Mouse (Mus musculus) forebrain, embryonic 14.5 days (tissue): ENCODE results near the gene Fubp1. TPM values are rescaled to one million over a fixed set of nuclear protein-coding genes. Genes with fewer than 3 reads are reported as not detected.

Experiments used
- ATAC-seq: fragments of 200-750 bp; cut with Nextera tagmentation; 2 replicates; pipeline ENCODE4 v1.8.0; 2017; ENCODE audit warnings: mild to moderate bottlenecking, moderate library complexity
- DNase-seq: peaks from one replicate; pipeline ENCODE4 v3.0.0-alpha.2; 2015; ENCODE audit warnings: low spot score
- H3K27ac ChIP-seq: fragments of 300-500 bp; sonication (generic); 2 replicates; pipeline ENCODE4 v1.5.1; 2014; ENCODE audit warnings: low read depth, mild to moderate bottlenecking, control low read depth, low read length, moderate library complexity
- H3K27me3 ChIP-seq: fragments of 300-500 bp; sonication (generic); replicated peaks from 2 replicates; pipeline ENCODE4 v1.6.1; 2014; ENCODE audit warnings: low read length, control low read depth, mixed read lengths; ENCODE audit not compliant: control insufficient read depth, insufficient read depth
- H3K36me3 ChIP-seq: fragments of 300-500 bp; sonication (generic); 2 replicates; pipeline ENCODE4 v1.6.1; 2014; ENCODE audit warnings: low read length, control low read depth; ENCODE audit not compliant: control insufficient read depth, insufficient read depth
- H3K4me1 ChIP-seq: fragments of 300-500 bp; sonication (generic); 2 replicates; pipeline ENCODE4 v1.6.1; 2014; ENCODE audit warnings: antibody characterized with exemption, low read length, control low read depth; ENCODE audit not compliant: control insufficient read depth, insufficient read depth
- H3K4me2 ChIP-seq: fragments of 300-500 bp; sonication (generic); 2 replicates; pipeline ENCODE4 v1.6.1; 2014; ENCODE audit warnings: mild to moderate bottlenecking, control low read depth, low read length
- H3K4me3 ChIP-seq: fragments of 300-500 bp; sonication (generic); 2 replicates; pipeline ENCODE4 v1.5.1; 2014; ENCODE audit warnings: low read depth, low read length, control low read depth
- H3K9ac ChIP-seq: fragments of 300-500 bp; sonication (generic); 2 replicates; pipeline ENCODE4 v1.6.1; 2014; ENCODE audit warnings: mild to moderate bottlenecking, low read length, control low read depth, moderate library complexity
- H3K9me3 ChIP-seq: fragments of 300-500 bp; sonication (generic); replicated peaks from 2 replicates; pipeline ENCODE4 v1.6.1; 2016; ENCODE audit warnings: low read length, control low read depth, mixed read lengths; ENCODE audit not compliant: control insufficient read depth
- WGBS: fragments of 180-500 bp; shearing (Covaris S2); extraction: QIAGEN DNeasy Blood & Tissue Kit; methylation state at CpG from one replicate; pipeline ENCODE4 v1.1.7; 2014; 5-methylcytosine and 5-hydroxymethylcytosine counted together
- polyA plus RNA-seq: library from polyadenylated mRNA; unstranded; fragments of >200 nt; fragmentation: Nextera tagmentation; extraction: Ambion mirVana; gene quantifications from 2 replicates; pipeline ENCODE4 v1.2.1, GENCODE M21; 2014

The Fubp1 gene
- polyA plus RNA-seq, 1 experiment from 2014 or later = 293 TPM

DNA sequence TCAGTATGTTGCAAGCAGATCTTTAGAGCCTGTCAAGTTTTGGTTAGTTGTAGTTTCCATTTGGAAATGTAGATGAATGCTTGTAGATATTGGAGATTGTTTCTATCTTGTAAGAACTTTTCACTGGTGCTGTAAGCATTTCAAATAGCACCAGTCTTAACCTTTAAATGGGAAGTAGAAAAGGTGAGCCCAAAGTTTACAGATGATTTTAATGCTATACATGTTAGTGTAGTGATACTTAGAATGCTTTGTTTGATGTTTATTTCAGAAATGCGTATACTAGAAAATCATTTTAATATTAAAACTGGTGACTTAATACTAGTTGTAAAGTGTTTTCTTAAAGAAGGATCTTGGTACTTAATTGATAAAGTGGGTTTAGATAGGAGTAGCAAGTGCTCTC is 25.6 kb downstream of the Fubp1 start:
- ATAC-seq (no peak), DNase-seq (no peak)
- Histone ChIP-seq H3K4me3 (no peak overlapping the region), H3K27me3 (no peaks in the 10 kb centered on the region), H3K4me1 (no peaks in the 10 kb centered on the region), H3K36me3 (peaks cover 55% of the 10 kb centered on the region), H3K9me3 (no peaks in the 10 kb centered on the region), H3K9ac (no peak overlapping the region), H3K4me2 (no peak overlapping the region), H3K27ac (no peak overlapping the region)
- 93% methylated on average over 1 of the region's 1 CpGs for WGBS

GRCm38 (mm10) chr3:152238836-152239235 is 28.6 kb downstream of the Fubp1 start:
- no peak overlapping the region for H3K4me3 ChIP-seq
- H3K9ac ChIP-seq = no peak overlapping the region
- peak; percentile 18 for DNase-seq
- H3K36me3 ChIP-seq = peaks cover 36% of the 10 kb centered on the region
- H3K4me2 ChIP-seq = no peak overlapping the region
- no peaks in the 10 kb centered on the region for H3K27me3 ChIP-seq
- H3K27ac ChIP-seq = no peak overlapping the region
- no peaks in the 10 kb centered on the region for H3K4me1 ChIP-seq
- WGBS = 70% methylated on average over 2 of the region's 2 CpGs
- H3K9me3 ChIP-seq = no peaks in the 10 kb centered on the region
- no peak for ATAC-seq

DNA sequence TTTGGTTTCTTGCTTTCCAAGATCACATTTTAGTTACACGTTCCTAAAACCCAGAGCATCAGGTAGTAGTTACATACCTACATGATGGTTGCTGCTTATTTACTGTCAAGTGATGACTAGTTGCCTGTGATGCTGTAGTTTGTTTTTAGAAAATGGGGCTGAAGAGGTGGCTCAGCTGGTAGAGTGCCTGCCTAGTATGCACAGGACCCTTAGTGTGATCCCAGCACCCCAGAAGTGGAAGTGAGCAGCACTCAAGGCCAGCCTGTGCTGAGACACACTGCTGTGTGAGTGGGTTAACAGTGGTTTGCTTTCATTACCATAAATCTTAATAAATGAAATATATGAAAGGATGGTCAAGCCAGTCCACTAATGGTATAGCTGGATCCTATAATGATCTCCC is 29.4 kb downstream of the Fubp1 start:
- no peak for ATAC-seq
- Histone ChIP-seq H3K4me2 (no peak overlapping the region), H3K9me3 (no peaks in the 10 kb centered on the region)

GRCm38 (mm10) chr3:152241098-152241497 is 30.9 kb downstream of the Fubp1 start:
- H3K27ac ChIP-seq = no peak overlapping the region
- ATAC-seq (no peak), DNase-seq (no peak)
- no peaks in the 10 kb centered on the region for H3K9me3 ChIP-seq
- no peaks in the 10 kb centered on the region for H3K27me3 ChIP-seq
- no peak overlapping the region for H3K9ac ChIP-seq
- 91% methylated on average over 3 of the region's 3 CpGs for WGBS
- no peak overlapping the region for H3K4me3 ChIP-seq
- H3K4me1 ChIP-seq = no peaks in the 10 kb centered on the region
- peaks cover 22% of the 10 kb centered on the region for H3K36me3 ChIP-seq
- no peak overlapping the region for H3K4me2 ChIP-seq

More for the DNA sequence above, 29.4 kb downstream of the Fubp1 start:
- no peaks in the 10 kb centered on the region for H3K4me1 ChIP-seq
- no peak overlapping the region for H3K27ac ChIP-seq
- DNase-seq = no peak
- no peak overlapping the region for H3K9ac ChIP-seq
- no peaks in the 10 kb centered on the region for H3K27me3 ChIP-seq
- 97% methylated on average over 1 of the region's 1 CpGs for WGBS
- peaks cover 30% of the 10 kb centered on the region for H3K36me3 ChIP-seq
- no peak overlapping the region for H3K4me3 ChIP-seq

GRCm38 (mm10) chr3:152243304-152243703 is 33.1 kb downstream of the Fubp1 start:
- no peak for ATAC-seq
- H3K27me3 ChIP-seq = no peaks in the 10 kb centered on the region
- DNase-seq = no peak
- no peak overlapping the region for H3K4me3 ChIP-seq
- WGBS = 80% methylated on average over 4 of the region's 4 CpGs
- H3K4me2 ChIP-seq = no peak overlapping the region
- H3K27ac ChIP-seq = no peak overlapping the region
- H3K36me3 ChIP-seq = peaks cover 12% of the 10 kb centered on the region
- H3K9me3 ChIP-seq = no peaks in the 10 kb centered on the region
- no peak overlapping the region for H3K9ac ChIP-seq
- H3K4me1 ChIP-seq = no peaks in the 10 kb centered on the region

DNA sequence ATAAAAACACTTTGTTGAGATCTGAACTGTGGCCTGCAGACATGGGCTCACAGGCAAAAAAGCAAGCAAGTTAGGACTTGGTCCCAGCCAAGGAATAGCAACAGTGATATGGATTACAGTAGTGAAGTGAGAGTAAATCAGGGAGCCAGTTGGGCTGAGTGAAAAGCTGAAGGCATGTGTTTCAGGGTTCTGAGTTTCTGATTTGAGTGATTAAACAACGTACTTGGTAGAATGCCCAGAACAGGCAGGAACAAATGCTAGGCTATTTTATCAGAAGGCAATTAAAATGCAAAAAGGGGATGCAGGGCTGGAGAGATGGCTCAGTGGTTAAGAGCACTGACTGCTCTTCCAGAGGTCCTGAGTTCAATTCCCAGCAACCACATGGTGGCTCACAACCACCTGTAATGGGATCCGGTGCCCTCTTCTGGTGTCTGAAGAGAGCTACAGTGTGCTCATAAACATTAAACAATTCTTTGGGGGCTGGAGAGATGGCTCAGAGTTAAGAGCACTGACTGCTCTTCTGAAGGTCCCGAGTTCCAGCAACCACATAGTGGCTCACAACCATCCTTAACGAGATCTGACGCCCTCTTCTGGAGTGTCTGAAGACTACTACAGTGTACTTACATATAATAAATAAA is 35.2 kb downstream of the Fubp1 start:
- Histone ChIP-seq H3K27ac (no peak overlapping the region), H3K36me3 (no peaks in the 10 kb centered on the region), H3K27me3 (no peaks in the 10 kb centered on the region), H3K4me3 (no peak overlapping the region), H3K4me2 (no peak overlapping the region), H3K9ac (no peak overlapping the region), H3K4me1 (no peaks in the 10 kb centered on the region), H3K9me3 (no peaks in the 10 kb centered on the region)
- peak; percentile 59 for ATAC-seq
- 64% methylated on average over 5 of the region's 5 CpGs for WGBS
- peak; percentile 65 for DNase-seq

GRCm38 (mm10) chr3:152247708-152248107 is 37.5 kb downstream of the Fubp1 start:
- H3K9ac ChIP-seq = no peak overlapping the region
- no peak overlapping the region for H3K4me2 ChIP-seq
- 93% methylated on average over 12 of the region's 12 CpGs for WGBS
- H3K27me3 ChIP-seq = no peaks in the 10 kb centered on the region
- DNase-seq (no peak), ATAC-seq (no peak)
- H3K4me3 ChIP-seq = no peak overlapping the region
- no peak overlapping the region for H3K27ac ChIP-seq
- no peaks in the 10 kb centered on the region for H3K9me3 ChIP-seq
- H3K36me3 ChIP-seq = no peaks in the 10 kb centered on the region
- H3K4me1 ChIP-seq = no peaks in the 10 kb centered on the region

DNA sequence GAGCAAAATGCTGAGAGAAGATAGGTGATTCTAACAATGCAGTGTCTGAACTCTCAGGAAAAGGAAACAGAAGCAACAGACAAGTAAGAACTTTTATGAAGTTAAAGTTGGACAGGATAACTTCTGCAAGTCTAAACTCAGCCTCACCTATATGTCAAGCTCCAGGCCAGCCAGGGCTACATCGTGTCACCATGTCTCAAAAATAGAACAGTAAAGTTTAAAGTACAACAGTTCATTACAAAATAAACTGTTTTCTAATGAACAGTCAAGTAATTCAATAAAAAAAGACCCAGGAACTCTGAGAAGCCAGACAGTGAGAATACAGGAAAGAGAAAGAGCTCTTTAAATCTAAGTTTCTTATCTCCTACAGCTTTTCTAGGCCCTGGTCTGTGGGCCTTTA is 40.3 kb downstream of the Fubp1 start:
- Histone ChIP-seq H3K27me3 (no peaks in the 10 kb centered on the region), H3K9ac (no peak overlapping the region), H3K4me3 (no peak overlapping the region), H3K36me3 (no peaks in the 10 kb centered on the region), H3K27ac (no peak overlapping the region), H3K9me3 (no peaks in the 10 kb centered on the region), H3K4me2 (no peak overlapping the region), H3K4me1 (no peaks in the 10 kb centered on the region)
- DNase-seq (no peak), ATAC-seq (no peak)
- 90% methylated on average over 1 of the region's 1 CpGs for WGBS

DNA sequence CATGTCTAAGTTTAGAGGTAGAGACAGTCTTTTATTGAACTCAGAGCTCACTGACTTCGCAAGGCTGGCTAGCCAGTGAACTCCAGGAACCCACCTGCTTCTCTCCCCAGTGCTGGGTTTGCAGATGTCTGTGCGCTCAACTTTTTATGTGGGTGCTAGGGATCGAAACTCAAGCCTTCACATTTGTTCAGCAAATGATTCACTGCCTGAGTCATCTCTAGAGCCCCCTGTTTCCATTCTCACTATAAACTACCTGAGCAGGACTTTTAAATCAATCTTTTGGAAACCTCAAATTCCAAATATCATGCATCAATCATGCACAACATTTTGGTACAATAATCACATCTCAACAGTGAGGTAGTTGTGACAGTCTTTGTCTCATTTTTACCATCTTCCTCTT is 47.3 kb downstream of the Fubp1 start:
- Histone ChIP-seq H3K27ac (no peak overlapping the region), H3K4me2 (no peak overlapping the region), H3K4me3 (no peak overlapping the region), H3K36me3 (no peaks in the 10 kb centered on the region), H3K4me1 (no peaks in the 10 kb centered on the region), H3K27me3 (no peaks in the 10 kb centered on the region), H3K9ac (no peak overlapping the region), H3K9me3 (no peaks in the 10 kb centered on the region)
- WGBS = 81% methylated on average over 3 of the region's 3 CpGs
- ATAC-seq = no peak
- DNase-seq = no peak
